Comparison of ENCODE assay signal across 10 mouse cellular contexts in genomic region chr14:59806910-59807309, GRCm38 (mm10).
DNase-seq lines count a peak whose midpoint lies in the region; ATAC-seq and TF ChIP-seq lines count a peak whose summit lies in the region.
"Had no signal": no experiment of that assay in that cellular context is flagged by ENCODE, and none has a peak within 500 bp of the region (broad histone marks: within the 10 kb centered on the region; RNA-seq: fewer than 3 reads in every experiment).

No protein-coding gene starts in this region.

- peak; percentile 24 for DNase-seq in kidney, postnatal 0 days (ENCODE audit: low spot score)
- DNase-seq in kidney, postnatal 25 days = no peak
- peak; percentile 3 for DNase-seq in urinary bladder, postnatal 25 days (ENCODE audit: low spot score)
- DNase-seq in urinary bladder, postnatal 4 days (ENCODE audit: low spot score in 2 of 2) = no peak
- DNase-seq in layer of hippocampus, adult 9-11 months = peak; percentile 13
- no peak for DNase-seq in thymus, postnatal 25 days
- DNase-seq: gastrocnemius, postnatal 36 days; thymus, postnatal 36 days had no signal

- 32% methylated on average over 4 of the region's 4 CpGs for WGBS in kidney, postnatal 0 days

- H3K27ac ChIP-seq in kidney, postnatal 0 days = no peak overlapping the region
- H3K27ac ChIP-seq: midbrain, embryonic 12.5 days had no signal

- no peaks in the 10 kb centered on the region; the same call in 1 of the 2 replicates for H3K4me1 ChIP-seq in kidney, postnatal 0 days (replicated peaks; ENCODE audit: insufficient read depth, low read length)
- H3K4me1 ChIP-seq: midbrain, embryonic 12.5 days had no signal

- ATAC-seq in kidney, postnatal 0 days (replicated peaks; ENCODE audit: low FRiP score, low read depth) = no peak
- no peak for ATAC-seq in erythroblast, adult 5-6 weeks (replicated peaks; ENCODE audit: low FRiP score, poor library complexity, severe bottlenecking)

- H3K4me2 ChIP-seq in kidney, postnatal 0 days (ENCODE audit: low read length) = no peak overlapping the region
- H3K4me2 ChIP-seq: midbrain, embryonic 12.5 days had no signal

- no peaks in the 10 kb centered on the region for H3K9me3 ChIP-seq in kidney, postnatal 0 days (replicated peaks; ENCODE audit: low read length)

- H3K27me3 ChIP-seq in kidney, postnatal 0 days (ENCODE audit: insufficient read depth, low read length) = no peaks in the 10 kb centered on the region
- H3K27me3 ChIP-seq: midbrain, embryonic 12.5 days had no signal

- no peak overlapping the region for H3K9ac ChIP-seq in kidney, postnatal 0 days (ENCODE audit: low read depth, low read length)
- H3K9ac ChIP-seq: midbrain, embryonic 12.5 days had no signal

- H3K36me3 ChIP-seq in kidney, postnatal 0 days (ENCODE audit: insufficient read depth, low read length) = no peaks in the 10 kb centered on the region
- H3K36me3 ChIP-seq: midbrain, embryonic 12.5 days had no signal

- TF ChIP-seq CTCF in kidney, postnatal 0 days (IDR thresholded peaks at IDR 0.05; ENCODE audit: low read depth) = no peak

- no peak overlapping the region for H3K4me3 ChIP-seq in kidney, postnatal 0 days (replicated peaks; ENCODE audit: low read depth, low read length)
- H3K4me3 ChIP-seq: midbrain, embryonic 12.5 days had no signal

Comparison
In these comparisons a context has a peak if more than half of its experiments do, and no peak if none do; other contexts are left out.
1. DNase-seq: peak in kidney, postnatal 0 days (single experiment), urinary bladder, postnatal 25 days (single experiment) and layer of hippocampus, adult 9-11 months (single experiment); none in kidney, postnatal 25 days (0 of 2), urinary bladder, postnatal 4 days (0 of 2) and thymus, postnatal 25 days (single experiment).